Mouse (Mus musculus) ES-Bruce4 (cell line): Measurements from ENCODE around the gene Trio.

Experiments used
- CTCF ChIP-seq: IDR thresholded peaks from one replicate; pipeline ENCODE4 v1.8.1; 2011; ENCODE audit warnings: low read depth, low read length
- EP300 ChIP-seq: IDR thresholded peaks from 2 replicates; pipeline ENCODE4 v1.6.1; 2011; ENCODE audit warnings: low read depth, low read length; ENCODE audit not compliant: insufficient read depth
- POLR2A ChIP-seq: IDR thresholded peaks from one replicate; pipeline ENCODE4 v1.8.1; 2011; ENCODE audit warnings: low read length; ENCODE audit not compliant: insufficient read depth

DNA sequence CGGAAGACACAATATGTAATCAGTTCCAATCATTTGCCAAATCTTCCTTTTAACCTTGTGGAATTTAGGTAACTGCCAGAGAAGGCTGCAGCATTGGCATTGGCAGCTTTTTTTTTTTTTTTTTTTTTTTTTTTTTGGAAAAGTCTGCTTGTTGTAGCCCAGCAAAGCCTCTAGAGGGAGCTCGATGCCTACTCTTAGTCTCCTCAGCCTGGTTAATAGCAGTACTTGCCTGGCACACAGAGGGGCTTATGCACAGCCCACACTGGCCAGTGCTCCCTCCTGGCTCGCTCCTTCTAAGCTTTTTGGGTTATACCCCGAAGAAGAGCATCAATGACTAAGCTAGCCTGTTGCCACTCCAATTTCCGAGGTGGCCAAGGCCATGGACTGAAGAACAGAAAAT lies 106.1 kb downstream of the Trio start:
- TF ChIP-seq CTCF, result peak; percentile 49
- no peak for TF ChIP-seq POLR2A
- no peak for TF ChIP-seq EP300
